Mouse (Mus musculus) cerebellum, adult 2 months (tissue): ENCODE measurements at regions not wholly inside any gene's neighbourhood (a gene's known extent, or its start where the extent isn't known, plus 50 kb on each side); places are given as distances from the start of the nearest gene placed in this dataset.

Source experiments
- DNase-seq, 2 experiments: peaks; one replicate each; pipeline ENCODE4 v3.0.0; 2021
- H3K27ac ChIP-seq: fragments of 200-500 bp; 2 replicates; pipeline ENCODE4 v1.5.1; 2012; ENCODE audit warnings: low read length, control low read depth, inconsistent platforms; ENCODE audit not compliant: insufficient read depth
- H3K27me3 ChIP-seq: fragments of 200-500 bp; 2 replicates; pipeline ENCODE4 v1.6.1; 2012; ENCODE audit warnings: inconsistent platforms, mild to moderate bottlenecking, low read length, moderate library complexity; ENCODE audit not compliant: control insufficient read depth, insufficient read depth
- H3K4me1 ChIP-seq: fragments of 200-500 bp; 2 replicates; pipeline ENCODE4 v1.6.1; 2011; ENCODE audit warnings: low read length; ENCODE audit not compliant: control insufficient read depth, insufficient read depth
- H3K4me3 ChIP-seq: fragments of 200-500 bp; replicated peaks from 2 replicates; pipeline ENCODE3; 2011; ENCODE audit warnings: mild to moderate bottlenecking, low read depth, low read length, control low read depth; ENCODE audit not compliant: insufficient read depth
- CTCF ChIP-seq: fragments of 200-500 bp; IDR thresholded peaks from 2 replicates; pipeline ENCODE4 v1.5.1; 2011; ENCODE audit warnings: low read depth, mild to moderate bottlenecking, control low read depth, low read length, moderate library complexity, borderline replicate concordance; ENCODE audit not compliant: insufficient read depth
- POLR2A ChIP-seq: fragments of 200-500 bp; IDR thresholded peaks from 2 replicates; pipeline ENCODE4 v1.6.1; 2011; ENCODE audit warnings: low read length, control low read depth, borderline replicate concordance; ENCODE audit not compliant: insufficient read depth
- WGBS: fragments of 180-500 bp; shearing (Covaris S2); methylation state at CpG from one replicate; pipeline ENCODE4 v1.1.7; 2018; 5-methylcytosine and 5-hydroxymethylcytosine counted together

DNA sequence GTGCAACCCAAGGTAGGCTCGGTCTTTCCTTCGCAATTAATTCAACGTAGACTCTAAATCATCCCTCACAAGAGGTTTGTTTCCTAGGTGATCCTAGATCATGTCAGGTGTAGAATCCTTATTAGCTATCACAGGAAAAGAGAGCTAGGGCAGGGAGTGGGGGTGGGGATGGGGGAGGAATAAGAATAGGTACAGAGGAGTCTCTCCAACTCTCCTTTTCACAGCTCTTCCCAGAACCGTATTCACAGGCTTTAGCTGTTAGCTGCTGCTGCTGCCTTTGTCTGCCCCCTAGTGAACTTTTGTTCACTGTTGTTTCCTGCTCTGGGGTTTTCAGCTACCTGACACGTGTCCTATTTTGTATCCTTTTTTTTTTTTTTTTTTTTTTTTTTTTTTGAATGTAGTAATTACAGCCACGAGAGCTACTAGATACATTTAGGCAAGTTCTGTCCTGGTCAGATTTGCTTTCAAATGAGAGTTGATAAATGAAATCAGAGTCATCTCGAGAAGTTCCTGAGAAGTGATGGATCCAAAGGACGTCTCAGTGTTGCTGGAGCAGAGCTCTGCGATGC is 131.7 kb upstream of the Nrsn1 start:
- 52% methylated on average over 9 of the region's 9 CpGs for WGBS
- no peak overlapping the region for H3K27ac ChIP-seq
- TF ChIP-seq CTCF (no peak), POLR2A (no peak)

DNA sequence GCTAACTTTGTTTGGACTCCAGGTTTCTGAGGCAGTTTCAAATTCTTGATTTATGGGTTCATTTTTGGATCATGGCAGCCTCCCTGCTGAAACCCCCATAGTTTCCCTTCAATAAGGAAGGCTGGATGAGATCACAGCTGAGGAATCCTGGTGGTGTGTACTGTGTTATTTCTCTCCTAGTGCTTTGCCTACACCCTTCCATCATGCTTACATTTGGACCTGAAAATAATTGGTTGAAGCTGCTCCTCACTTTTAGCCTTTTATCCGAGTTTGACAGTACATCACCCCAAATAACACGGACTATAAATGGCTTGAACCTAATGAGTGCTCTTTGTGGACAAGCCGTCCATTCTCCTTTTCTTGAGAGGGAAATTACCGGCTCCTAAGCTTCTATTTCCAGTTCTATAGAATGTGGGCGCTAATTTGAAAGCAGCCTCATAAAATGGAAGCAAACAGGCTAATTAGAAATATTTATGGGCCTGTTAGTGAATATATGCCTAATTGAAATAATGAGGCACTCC is 122.5 kb upstream of the Nrsn1 start:
- TF ChIP-seq POLR2A = no peak
- TF ChIP-seq CTCF = no peak
- no peaks in the 10 kb centered on the region for H3K27me3 ChIP-seq
- H3K4me1 ChIP-seq = no peaks in the 10 kb centered on the region
- DNase-seq = no peak
- 88% methylated on average over 5 of the region's 5 CpGs for WGBS
- H3K4me3 ChIP-seq = no peak overlapping the region
- no peak overlapping the region for H3K27ac ChIP-seq

More for the DNA sequence above, 131.7 kb upstream of the Nrsn1 start:
- no peaks in the 10 kb centered on the region for H3K4me1 ChIP-seq
- no peak for DNase-seq
- H3K27me3 ChIP-seq = no peaks in the 10 kb centered on the region
- no peak overlapping the region for H3K4me3 ChIP-seq

DNA sequence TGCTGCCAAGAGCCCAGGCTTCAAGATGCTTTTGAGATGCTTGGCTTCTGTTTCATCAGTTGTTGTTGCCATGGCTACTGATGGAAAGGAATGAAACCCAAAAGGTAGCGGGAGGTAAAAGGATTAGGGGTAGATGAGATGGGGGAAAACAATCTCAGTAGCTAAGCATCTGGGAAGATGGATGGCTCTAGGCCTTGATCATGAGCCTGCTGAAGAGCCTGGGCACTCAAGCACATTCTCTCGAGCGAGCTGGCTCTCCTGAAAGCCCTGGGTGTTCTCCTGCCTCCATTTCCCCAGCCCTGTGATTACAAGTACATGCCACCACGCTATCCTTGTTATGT is 92.3 kb upstream of the Nrsn1 start:
- DNase-seq = no peak
- Histone ChIP-seq H3K4me1 (no peaks in the 10 kb centered on the region), H3K27ac (no peak overlapping the region), H3K4me3 (no peak overlapping the region), H3K27me3 (no peaks in the 10 kb centered on the region)
- WGBS = 21% methylated on average over 4 of the region's 4 CpGs
- no peak for TF ChIP-seq POLR2A
- no peak for TF ChIP-seq CTCF

DNA sequence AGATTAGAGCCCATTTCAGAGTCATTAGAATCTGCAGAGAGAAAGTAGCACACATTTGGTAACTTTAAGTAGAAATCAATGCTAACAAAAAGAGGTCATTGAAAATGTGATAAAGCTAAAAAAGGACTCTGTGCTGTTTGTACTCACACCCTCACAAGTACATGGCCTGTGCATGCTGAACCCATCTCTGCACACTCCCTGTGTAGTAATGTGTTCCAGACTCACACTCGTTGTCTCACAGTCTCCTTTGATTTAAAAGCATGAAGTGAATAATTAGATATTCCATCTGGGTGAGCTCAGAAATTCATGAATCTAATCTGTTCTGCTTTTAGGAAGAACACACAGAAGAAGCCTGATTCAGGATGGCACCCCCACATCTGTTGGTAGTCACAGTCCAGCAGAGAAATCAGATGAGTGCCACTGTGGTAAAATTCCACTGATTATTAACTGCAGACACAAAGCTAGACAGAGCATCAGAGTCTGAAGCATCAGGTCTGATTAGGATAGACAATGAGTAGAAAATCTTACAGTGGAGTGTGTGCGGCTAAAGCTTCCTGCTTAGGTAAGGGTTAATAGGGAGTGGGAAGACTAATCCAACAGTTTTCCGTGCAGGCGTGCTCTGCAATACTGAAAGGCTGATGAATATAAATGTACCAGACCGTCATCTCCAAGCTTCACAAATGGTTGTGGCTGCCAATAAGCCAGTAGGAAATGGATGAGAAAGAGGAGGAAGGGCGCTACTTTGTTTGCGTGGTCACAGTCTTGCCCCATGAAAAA is 91.7 kb upstream of the Nrsn1 start:
- no peaks in the 10 kb centered on the region for H3K27me3 ChIP-seq
- TF ChIP-seq CTCF (no peak), POLR2A (no peak)
- no peaks in the 10 kb centered on the region for H3K4me1 ChIP-seq
- H3K4me3 ChIP-seq = no peak overlapping the region
- 10% methylated on average over 7 of the region's 7 CpGs for WGBS
- peak in 1 of 2 experiments; percentile 2 for DNase-seq
- no peak overlapping the region for H3K27ac ChIP-seq

DNA sequence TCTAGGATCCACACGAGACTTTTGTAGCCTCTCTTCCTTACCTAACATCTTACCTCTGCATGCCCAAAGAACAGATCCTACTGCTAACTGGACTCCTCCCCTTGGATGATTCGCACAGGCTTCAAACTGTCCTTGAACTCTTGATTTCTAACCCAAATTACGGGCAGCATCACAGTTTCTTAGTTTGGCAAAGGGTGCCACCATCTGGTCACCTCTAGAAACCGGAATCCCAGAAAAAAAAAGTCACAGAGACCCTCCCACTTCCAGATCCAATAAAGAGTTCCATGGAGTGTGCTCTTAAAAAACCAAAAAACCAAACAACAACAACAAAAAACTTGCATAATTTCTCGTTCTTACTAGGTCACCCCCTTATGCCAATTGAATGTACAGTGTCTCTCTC is 77.3 kb upstream of the Nrsn1 start:
- Histone ChIP-seq H3K27ac (no peak overlapping the region), H3K4me1 (no peaks in the 10 kb centered on the region), H3K27me3 (no peaks in the 10 kb centered on the region), H3K4me3 (no peak overlapping the region)
- TF ChIP-seq CTCF (no peak), POLR2A (no peak)
- no peak for DNase-seq
- WGBS = 38% methylated on average over 5 of the region's 5 CpGs

DNA sequence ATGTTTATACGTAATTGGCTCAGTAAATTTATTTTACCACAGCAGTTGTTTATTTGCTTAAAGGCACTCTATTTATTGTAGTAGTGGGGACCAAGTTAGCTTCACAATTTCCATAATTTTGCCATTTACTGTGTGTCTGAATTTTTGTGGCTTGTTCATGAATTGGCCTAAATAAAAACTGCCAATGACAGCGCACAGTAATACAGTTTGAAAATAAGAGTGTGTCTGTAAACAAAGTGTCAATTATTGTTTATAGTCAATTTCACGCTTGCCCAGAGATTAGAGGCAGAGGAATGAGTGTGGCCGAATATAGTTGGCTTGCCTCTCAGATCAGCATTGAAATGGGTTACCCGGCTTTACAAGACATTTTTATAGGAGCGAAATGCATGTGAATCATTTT is 73.0 kb upstream of the Nrsn1 start:
- Histone ChIP-seq H3K4me1 (no peaks in the 10 kb centered on the region), H3K27me3 (no peaks in the 10 kb centered on the region), H3K4me3 (no peak overlapping the region), H3K27ac (no peak overlapping the region)
- 67% methylated on average over 6 of the region's 6 CpGs for WGBS
- TF ChIP-seq POLR2A = no peak
- no peak for TF ChIP-seq CTCF
- no peak for DNase-seq

DNA sequence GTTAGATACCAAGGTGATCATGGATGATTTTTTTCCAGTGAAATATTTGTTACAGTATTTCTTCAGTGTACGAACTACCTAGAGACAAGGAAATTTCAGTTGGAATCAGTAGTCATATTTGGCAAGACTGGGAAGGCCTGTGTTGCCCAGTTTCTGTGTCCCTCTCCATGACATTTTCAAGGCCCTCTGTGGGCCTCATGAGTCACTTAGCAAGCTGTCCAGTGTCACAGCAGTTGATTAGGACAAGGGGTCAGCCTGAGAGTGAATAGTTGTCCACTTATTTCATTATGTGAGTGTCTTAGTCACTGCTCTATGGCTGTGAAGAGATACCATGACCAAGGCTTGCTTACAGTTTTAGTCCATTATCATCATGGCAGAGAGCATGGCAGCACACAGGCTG is 71.5 kb upstream of the Nrsn1 start:
- TF ChIP-seq CTCF = no peak
- TF ChIP-seq POLR2A = no peak
- Histone ChIP-seq H3K4me1 (no peaks in the 10 kb centered on the region), H3K27me3 (no peaks in the 10 kb centered on the region), H3K27ac (no peak overlapping the region), H3K4me3 (no peak overlapping the region)
- 85% methylated on average over 1 of the region's 1 CpGs for WGBS
- no peak for DNase-seq

DNA sequence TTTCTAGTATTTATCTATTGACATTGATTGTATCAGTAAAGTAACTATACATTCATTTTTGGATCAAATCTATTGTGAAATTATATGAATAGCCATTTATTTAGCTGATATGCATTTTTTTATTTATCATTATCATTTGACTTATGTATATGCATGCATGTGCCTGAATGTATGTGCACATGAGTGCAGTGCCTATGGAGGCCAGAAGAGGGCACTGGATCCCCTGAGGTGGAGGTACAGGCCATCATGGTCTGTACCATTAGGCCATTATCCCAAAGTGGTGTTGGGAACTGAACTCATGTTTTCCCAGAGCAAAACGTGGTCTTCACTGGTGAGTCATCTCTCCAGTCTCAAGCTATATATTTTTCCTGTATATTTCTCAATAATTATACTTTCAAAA is 63.5 kb upstream of the Nrsn1 start:
- TF ChIP-seq CTCF (no peak), POLR2A (no peak)
- H3K4me1 ChIP-seq = no peaks in the 10 kb centered on the region
- no peak for DNase-seq
- no peak overlapping the region for H3K4me3 ChIP-seq
- no peak overlapping the region for H3K27ac ChIP-seq
- WGBS = 92% methylated on average over 1 of the region's 1 CpGs
- H3K27me3 ChIP-seq = no peaks in the 10 kb centered on the region
